Mouse (Mus musculus) midbrain, postnatal 0 days (tissue): Measurements from ENCODE around the gene Ccnjl. TPM values are rescaled to one million over a fixed set of nuclear protein-coding genes. Genes with fewer than 3 reads are reported as not detected.

Experiments used
- ATAC-seq: fragments of 200-750 bp; cut with Nextera tagmentation; 2 replicates; pipeline ENCODE4 v1.8.0; 2017; ENCODE audit warnings: moderate number of reproducible peaks, mild to moderate bottlenecking, moderate TSS enrichment, moderate library complexity; ENCODE audit not compliant: low FRiP score
- DNase-seq: peaks from one replicate; pipeline ENCODE4 v3.0.0-alpha.2; 2015; ENCODE audit warnings: low spot score
- H3K27ac ChIP-seq: fragments of 300-500 bp; sonication (generic); 2 replicates; pipeline ENCODE4 v1.5.1; 2014; ENCODE audit warnings: low read depth, mild to moderate bottlenecking, low read length, mixed read lengths
- H3K27me3 ChIP-seq: fragments of 300-500 bp; sonication (generic); 2 replicates; pipeline ENCODE4 v1.6.1; 2014; ENCODE audit warnings: low read length, control low read depth, mixed read lengths; ENCODE audit not compliant: insufficient read depth
- H3K36me3 ChIP-seq: fragments of 300-500 bp; sonication (generic); 2 replicates; pipeline ENCODE4 v1.6.1; 2014; ENCODE audit warnings: low read length, control low read depth, mixed read lengths; ENCODE audit not compliant: insufficient read depth
- H3K4me1 ChIP-seq: fragments of 300-500 bp; sonication (generic); 2 replicates; pipeline ENCODE4 v1.6.1; 2014; ENCODE audit warnings: mild to moderate bottlenecking, control low read depth, antibody characterized with exemption, low read length, mixed read lengths; ENCODE audit not compliant: insufficient read depth
- H3K4me2 ChIP-seq: fragments of 300-500 bp; sonication (generic); 2 replicates; pipeline ENCODE4 v1.6.1; 2014; ENCODE audit warnings: low read depth, mild to moderate bottlenecking, low read length, mixed read lengths; ENCODE audit not compliant: poor library complexity, severe bottlenecking
- H3K4me3 ChIP-seq: fragments of 300-500 bp; sonication (generic); 2 replicates; pipeline ENCODE4 v1.5.1; 2014; ENCODE audit warnings: low read depth, mild to moderate bottlenecking, low read length, moderate library complexity
- H3K9ac ChIP-seq: fragments of 300-500 bp; sonication (generic); replicated peaks from 2 replicates; pipeline ENCODE4 v1.6.1; 2014; ENCODE audit warnings: mild to moderate bottlenecking, low read length, moderate library complexity, mixed read lengths; ENCODE audit not compliant: poor library complexity, severe bottlenecking
- H3K9me3 ChIP-seq: fragments of 300-500 bp; sonication (generic); 2 replicates; pipeline ENCODE4 v1.6.1; 2016; ENCODE audit warnings: low read length, control low read depth
- CTCF ChIP-seq: IDR thresholded peaks from 2 replicates; pipeline ENCODE4 v1.5.1; 2016; ENCODE audit warnings: antibody characterized with exemption, mild to moderate bottlenecking
- WGBS: fragments of 180-500 bp; shearing (Covaris S2); extraction: QIAGEN DNeasy Blood & Tissue Kit; methylation state at CpG from one replicate; pipeline ENCODE4 v1.1.7; 2014; 5-methylcytosine and 5-hydroxymethylcytosine counted together
- polyA plus RNA-seq: library from polyadenylated mRNA; unstranded; fragments of >200 nt; fragmentation: Nextera tagmentation; extraction: Ambion mirVana; gene quantifications from 2 replicates; pipeline ENCODE4 v1.2.1, GENCODE M21; 2015
- total RNA-seq: library from RNA; depleted of rRNA; stranded (reverse); fragments of >200 nt; gene quantifications from 2 replicates; pipeline ENCODE4 v1.2.3, GENCODE M21; 2014

Ccnjl gene
- total and polyA plus RNA-seq, 2 experiments from 2014 or later = 2.2 to 3.1 TPM

DNA sequence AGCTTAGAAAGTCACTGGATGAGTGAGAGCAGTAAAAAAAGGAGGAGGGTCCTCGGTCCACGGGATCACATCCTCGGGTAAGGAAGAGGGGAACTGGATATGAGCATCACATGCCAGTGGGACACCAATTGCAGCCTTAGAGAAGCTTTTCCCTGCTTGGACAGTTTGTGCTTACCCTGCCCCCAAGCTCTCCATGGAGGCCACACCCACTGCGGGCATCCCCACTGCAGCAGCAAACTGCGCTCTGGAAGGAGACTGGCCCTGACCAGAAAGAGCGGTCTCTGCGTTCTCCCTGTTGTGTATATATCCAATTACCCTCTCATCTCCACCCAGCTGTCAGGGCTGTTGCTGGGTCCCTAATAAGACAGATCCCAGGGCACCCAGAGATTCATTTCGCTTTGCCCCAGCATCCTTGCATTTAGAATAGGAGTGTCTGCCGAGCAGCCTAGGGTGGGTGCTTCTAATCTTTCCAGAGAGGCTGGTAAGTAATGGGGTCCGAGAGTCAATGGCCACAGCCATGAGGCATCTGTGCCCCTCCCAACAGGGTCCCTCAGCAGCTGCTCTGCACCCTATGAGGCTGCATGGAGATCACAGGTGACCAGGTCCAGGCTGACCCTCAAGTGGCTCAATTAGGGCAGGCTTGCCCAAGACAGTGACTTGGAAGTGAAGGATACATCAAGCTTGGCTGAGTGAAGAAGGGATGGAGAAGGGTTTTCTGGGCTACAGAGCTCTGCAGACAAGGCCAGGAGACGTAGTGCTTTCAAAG is 49.3 kb downstream of the Ccnjl start:
- ATAC-seq = no peak
- 48% methylated on average over 11 of the region's 11 CpGs for WGBS

DNA sequence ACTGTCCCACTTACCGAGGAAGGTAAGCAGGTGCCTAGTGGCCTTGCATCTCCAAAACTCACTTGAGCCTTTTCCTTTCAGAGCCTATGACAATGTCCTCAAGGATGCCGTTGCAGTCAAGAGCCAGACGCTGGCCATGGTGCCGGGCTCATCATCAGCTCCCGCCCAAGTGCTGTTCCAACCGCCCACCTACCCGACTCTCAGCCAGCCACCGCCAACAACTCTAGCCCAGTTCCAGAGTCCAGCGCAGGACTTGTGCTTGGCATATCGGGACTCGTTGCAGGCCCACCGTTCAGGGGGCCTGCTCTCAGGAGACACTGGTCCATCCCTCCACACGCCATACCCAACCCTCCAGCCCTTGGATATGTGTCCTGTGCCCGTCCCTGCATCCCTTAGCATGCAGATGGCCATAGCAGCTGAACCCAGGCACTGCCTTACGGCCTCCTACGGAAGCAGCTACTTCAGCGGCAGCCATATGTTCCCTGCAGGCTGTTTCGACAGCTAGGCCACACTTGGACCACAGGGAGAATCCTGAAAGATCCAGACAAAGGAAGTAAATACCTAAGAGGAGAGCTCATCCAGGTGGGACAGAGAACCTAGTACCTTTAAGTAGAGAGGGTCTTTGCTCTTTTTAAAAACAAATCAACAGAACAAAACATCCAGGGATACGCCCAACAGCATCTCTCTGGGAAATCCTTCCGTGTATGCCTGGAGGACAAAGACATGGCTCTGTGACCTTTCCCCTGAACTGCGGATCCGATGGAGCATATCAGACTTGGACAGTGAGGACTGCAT is 56.8 kb downstream of the Ccnjl start:
- Histone ChIP-seq H3K4me2 (no peak overlapping the region), H3K9me3 (no peaks in the 10 kb centered on the region), H3K27me3 (no peaks in the 10 kb centered on the region), H3K36me3 (no peaks in the 10 kb centered on the region), H3K9ac (no peak overlapping the region), H3K27ac (no peak overlapping the region), H3K4me1 (no peaks in the 10 kb centered on the region; the same call in 1 of the 2 replicates), H3K4me3 (no peak overlapping the region)
- no peak for TF ChIP-seq CTCF
- ATAC-seq (no peak), DNase-seq (no peak)
- WGBS = 84% methylated on average over 22 of the region's 22 CpGs

More for the DNA sequence above, 49.3 kb downstream of the Ccnjl start:
- Histone ChIP-seq H3K9me3 (no peaks in the 10 kb centered on the region), H3K36me3 (no peaks in the 10 kb centered on the region), H3K27me3 (no peaks in the 10 kb centered on the region), H3K27ac (no peak overlapping the region), H3K4me2 (no peak overlapping the region), H3K9ac (no peak overlapping the region), H3K4me1 (no peaks in the 10 kb centered on the region), H3K4me3 (no peak overlapping the region)
- no peak for TF ChIP-seq CTCF
- no peak for DNase-seq

GRCm38 (mm10) chr11:43586324-43587090 is 57.9 kb downstream of the Ccnjl start, which contains the start of gene 4933415A04Rik:
4933415A04Rik (plus strand) TSS chr11:43587040.
- H3K4me1 ChIP-seq = no peaks in the 10 kb centered on the region; the same call in 1 of the 2 replicates
- ATAC-seq = no peak
- TF ChIP-seq CTCF = peak; percentile 74
- no peak within 1 kb of the TSS for H3K27ac ChIP-seq
- no peak within 1 kb of the TSS for H3K4me2 ChIP-seq
- H3K27me3 ChIP-seq = no peaks in the 10 kb centered on the region
- no peaks in the 10 kb centered on the region for H3K9me3 ChIP-seq
- H3K36me3 ChIP-seq = no peaks in the 10 kb centered on the region
- no peak within 1 kb of the TSS for H3K4me3 ChIP-seq
- WGBS = 67% methylated on average over 7 of the region's 7 CpGs
- H3K9ac ChIP-seq = no peak within 1 kb of the TSS
- peak; percentile 77 for DNase-seq

DNA sequence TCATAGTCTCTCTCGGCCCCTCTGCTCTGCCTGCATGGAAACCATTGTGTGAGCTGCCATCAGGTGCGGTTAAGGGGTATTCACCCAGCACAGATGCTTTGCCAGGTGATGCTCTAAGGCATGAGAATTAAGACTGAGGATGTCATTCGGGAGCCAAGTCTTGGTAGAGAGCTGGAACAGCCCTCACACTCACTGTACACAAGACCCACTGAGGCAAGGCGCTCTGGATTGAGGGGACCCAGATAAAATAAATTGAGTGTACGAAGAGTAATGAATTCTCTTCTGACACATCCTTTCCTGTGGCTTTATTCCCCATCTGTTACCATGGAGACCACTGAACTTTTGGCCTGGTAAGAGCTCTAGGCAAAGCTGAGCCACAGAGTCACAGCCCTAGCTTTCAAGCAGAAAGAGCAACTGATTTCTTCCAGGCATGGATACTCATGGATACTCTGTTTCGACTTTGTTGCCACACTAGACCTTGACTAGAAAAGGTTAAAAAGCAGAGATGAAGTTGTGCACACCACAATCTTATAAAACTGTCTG is 61.0 kb downstream of the Ccnjl start:
- H3K4me2 ChIP-seq = no peak overlapping the region
- H3K27me3 ChIP-seq = no peaks in the 10 kb centered on the region
- WGBS = 64% methylated on average over 6 of the region's 6 CpGs
- TF ChIP-seq CTCF = no peak
- no peaks in the 10 kb centered on the region; the same call in 1 of the 2 replicates for H3K4me1 ChIP-seq
- H3K9ac ChIP-seq = no peak overlapping the region
- DNase-seq (no peak), ATAC-seq (no peak)
- no peak overlapping the region for H3K27ac ChIP-seq
- no peaks in the 10 kb centered on the region for H3K9me3 ChIP-seq
- H3K4me3 ChIP-seq = no peak overlapping the region
- H3K36me3 ChIP-seq = no peaks in the 10 kb centered on the region

GRCm38 (mm10) chr11:43601440-43601839 is 72.9 kb downstream of the Ccnjl start, which contains the start of gene Fabp6:
Fabp6 (minus strand) TSS chr11:43601540.
- WGBS = 88% methylated on average over 5 of the region's 5 CpGs
- Histone ChIP-seq H3K4me1 (no peaks in the 10 kb centered on the region), H3K36me3 (no peaks in the 10 kb centered on the region), H3K27me3 (no peaks in the 10 kb centered on the region), H3K4me2 (no peak within 1 kb of the TSS), H3K9ac (no peak within 1 kb of the TSS), H3K9me3 (no peaks in the 10 kb centered on the region), H3K4me3 (no peak within 1 kb of the TSS), H3K27ac (no peak within 1 kb of the TSS)
- DNase-seq = no peak
- ATAC-seq = no peak
- TF ChIP-seq CTCF = no peak
